13 mouse cellular contexts compared by ENCODE assay signal in genomic region chr4:119044005-119044677, GRCm38 (mm10).
DNase-seq lines count a peak whose midpoint lies in the region; ATAC-seq lines count a peak whose summit lies in the region.
"Had no signal": no experiment of that assay in that cellular context is flagged by ENCODE, and none has a peak within 500 bp of the region (broad histone marks: within the 10 kb centered on the region; RNA-seq: fewer than 3 reads in every experiment).

No protein-coding gene starts in this region.

- 27% methylated on average over 19 of the region's 19 CpGs for WGBS in forebrain, embryonic 14.5 days
- WGBS in forebrain, embryonic 16.5 days: 26% methylated on average over 19 of the region's 19 CpGs
- WGBS in midbrain, embryonic 10.5 days: 26% methylated on average over 19 of the region's 19 CpGs
- 28% methylated on average over 19 of the region's 19 CpGs for WGBS in midbrain, embryonic 15.5 days
- WGBS in limb, embryonic 11.5 days: 51% methylated on average over 19 of the region's 19 CpGs

- H3K4me1 ChIP-seq in forebrain, embryonic 14.5 days (ENCODE audit: control insufficient read depth, insufficient read depth, low read length): no peaks in the 10 kb centered on the region; the same call in 1 of the 2 replicates
- no peaks in the 10 kb centered on the region for H3K4me1 ChIP-seq in forebrain, embryonic 16.5 days (replicated peaks; ENCODE audit: control insufficient read depth, insufficient read depth, low read length)
- H3K4me1 ChIP-seq in midbrain, embryonic 10.5 days: peaks cover 18% of the 10 kb centered on the region
- no peaks in the 10 kb centered on the region for H3K4me1 ChIP-seq in midbrain, embryonic 15.5 days
- H3K4me1 ChIP-seq in limb, embryonic 11.5 days (ENCODE audit: control insufficient read depth, insufficient read depth, low read length): peaks cover 3% of the 10 kb centered on the region; the same call in 1 of the 2 replicates
- H3K4me1 ChIP-seq: intestine, embryonic 15.5 days had no signal

- no peaks in the 10 kb centered on the region for H3K27me3 ChIP-seq in forebrain, embryonic 14.5 days (replicated peaks; ENCODE audit: control insufficient read depth, insufficient read depth, low read length)
- H3K27me3 ChIP-seq in forebrain, embryonic 16.5 days (replicated peaks; ENCODE audit: control insufficient read depth, insufficient read depth, low read length): no peaks in the 10 kb centered on the region
- H3K27me3 ChIP-seq in midbrain, embryonic 10.5 days (ENCODE audit: low read depth, poor library complexity, severe bottlenecking): no peaks in the 10 kb centered on the region
- H3K27me3 ChIP-seq in midbrain, embryonic 15.5 days (replicated peaks): no peaks in the 10 kb centered on the region
- no peaks in the 10 kb centered on the region for H3K27me3 ChIP-seq in limb, embryonic 11.5 days (ENCODE audit: control insufficient read depth, insufficient read depth, low read length)
- H3K27me3 ChIP-seq: heart, embryonic 15.5 days; intestine, embryonic 15.5 days had no signal

- H3K9ac ChIP-seq in forebrain, embryonic 14.5 days (ENCODE audit: low read length): no peak overlapping the region
- H3K9ac ChIP-seq in forebrain, embryonic 16.5 days (replicated peaks; ENCODE audit: low read depth, low read length): no peak overlapping the region
- H3K9ac ChIP-seq in midbrain, embryonic 15.5 days: no peak overlapping the region
- H3K9ac ChIP-seq in limb, embryonic 11.5 days (ENCODE audit: low read length): peak overlapping the region; percentile 27; the same call in 1 of the 2 replicates
- H3K9ac ChIP-seq: heart, embryonic 15.5 days; intestine, embryonic 15.5 days; lung, embryonic 14.5 days had no signal

- H3K4me2 ChIP-seq in forebrain, embryonic 14.5 days (ENCODE audit: low read length): no peak overlapping the region
- H3K4me2 ChIP-seq in forebrain, embryonic 16.5 days (ENCODE audit: low read length): no peak overlapping the region
- H3K4me2 ChIP-seq in midbrain, embryonic 15.5 days: no peak overlapping the region
- no peak overlapping the region for H3K4me2 ChIP-seq in limb, embryonic 11.5 days (ENCODE audit: low read depth, severe bottlenecking)
- H3K4me2 ChIP-seq: heart, embryonic 15.5 days; intestine, embryonic 15.5 days; lung, embryonic 14.5 days had no signal

- no peaks in the 10 kb centered on the region for H3K36me3 ChIP-seq in forebrain, embryonic 14.5 days (ENCODE audit: control insufficient read depth, insufficient read depth, low read length)
- no peaks in the 10 kb centered on the region for H3K36me3 ChIP-seq in forebrain, embryonic 16.5 days (ENCODE audit: control insufficient read depth, insufficient read depth)
- no peaks in the 10 kb centered on the region for H3K36me3 ChIP-seq in midbrain, embryonic 10.5 days
- H3K36me3 ChIP-seq in midbrain, embryonic 15.5 days (replicated peaks): no peaks in the 10 kb centered on the region
- H3K36me3 ChIP-seq in limb, embryonic 11.5 days (ENCODE audit: control insufficient read depth, insufficient read depth, low read length): no peaks in the 10 kb centered on the region
- H3K36me3 ChIP-seq: heart, embryonic 15.5 days; intestine, embryonic 15.5 days had no signal

- no peak overlapping the region for H3K4me3 ChIP-seq in forebrain, embryonic 14.5 days (ENCODE audit: low read depth, low read length)
- no peak overlapping the region for H3K4me3 ChIP-seq in forebrain, embryonic 16.5 days (replicated peaks; ENCODE audit: low read length)
- no peak overlapping the region for H3K4me3 ChIP-seq in midbrain, embryonic 10.5 days
- no peak overlapping the region for H3K4me3 ChIP-seq in midbrain, embryonic 15.5 days
- no peak overlapping the region for H3K4me3 ChIP-seq in limb, embryonic 11.5 days (ENCODE audit: low read depth, low read length)
- H3K4me3 ChIP-seq: heart, embryonic 15.5 days; intestine, embryonic 15.5 days had no signal

- H3K27ac ChIP-seq in forebrain, embryonic 14.5 days (ENCODE audit: low read depth, low read length): peak overlapping the region; percentile 14; the same call in 1 of the 2 replicates
- H3K27ac ChIP-seq in forebrain, embryonic 16.5 days (ENCODE audit: low read length): no peak overlapping the region
- H3K27ac ChIP-seq in midbrain, embryonic 10.5 days (replicated peaks): peak overlapping the region; percentile 87
- no peak overlapping the region for H3K27ac ChIP-seq in midbrain, embryonic 15.5 days
- H3K27ac ChIP-seq in limb, embryonic 11.5 days (replicated peaks; ENCODE audit: low read depth, low read length): no peak overlapping the region
- H3K27ac ChIP-seq: heart, embryonic 15.5 days; intestine, embryonic 15.5 days had no signal

- no peaks in the 10 kb centered on the region for H3K9me3 ChIP-seq in forebrain, embryonic 14.5 days (replicated peaks; ENCODE audit: control insufficient read depth, low read length)
- H3K9me3 ChIP-seq in forebrain, embryonic 16.5 days (ENCODE audit: control insufficient read depth, low read length): no peaks in the 10 kb centered on the region
- no peaks in the 10 kb centered on the region for H3K9me3 ChIP-seq in midbrain, embryonic 10.5 days (replicated peaks)
- no peaks in the 10 kb centered on the region for H3K9me3 ChIP-seq in midbrain, embryonic 15.5 days
- H3K9me3 ChIP-seq in limb, embryonic 11.5 days (ENCODE audit: control insufficient read depth, low read length): no peaks in the 10 kb centered on the region
- H3K9me3 ChIP-seq: heart, embryonic 15.5 days; intestine, embryonic 15.5 days had no signal

- peak; percentile 7 for DNase-seq in forebrain, embryonic 14.5 days (ENCODE audit: low spot score)
- DNase-seq in midbrain, embryonic 10.5 days (ENCODE audit: low spot score): peak; percentile 48
- no peak for DNase-seq in limb, embryonic 11.5 days (ENCODE audit: low spot score)
- no peak for DNase-seq in kidney, adult 8-10 months
- DNase-seq in ovary, postnatal 36 days (ENCODE audit: low spot score): no peak
- DNase-seq: B cell, adult 2 months; kidney, postnatal 36 days had no signal

- ATAC-seq in forebrain, embryonic 14.5 days: 0 out of 2 replicates have a peak, but pooled peaks have one; percentile 42
- no peak for ATAC-seq in forebrain, embryonic 16.5 days
- ATAC-seq in midbrain, embryonic 15.5 days (replicated peaks): no peak; the same call in 1 of the 2 replicates
- ATAC-seq in limb, embryonic 11.5 days (ENCODE audit: insufficient number of reproducible peaks, low FRiP score, low TSS enrichment, low read depth): no peak
- no peak for ATAC-seq in granulocyte monocyte progenitor cell, adult 5-6 weeks (replicated peaks; ENCODE audit: poor library complexity, severe bottlenecking)
- ATAC-seq: intestine, embryonic 15.5 days had no signal

Comparison
In these comparisons a context has a peak if more than half of its experiments do, and no peak if none do; other contexts are left out.
1. H3K27ac ChIP-seq: peak in forebrain, embryonic 14.5 days (single experiment) and midbrain, embryonic 10.5 days (single experiment); none in forebrain, embryonic 16.5 days (single experiment), midbrain, embryonic 15.5 days (single experiment) and limb, embryonic 11.5 days (single experiment).
2. DNase-seq: peak in forebrain, embryonic 14.5 days (single experiment) and midbrain, embryonic 10.5 days (single experiment); none in limb, embryonic 11.5 days (single experiment), kidney, adult 8-10 months (0 of 2) and ovary, postnatal 36 days (single experiment).